Mouse (Mus musculus) cerebellum, postnatal 14 days (tissue): Measurements from ENCODE around the gene Dap.

Experiments
- DNase-seq, 2 experiments: peaks; one replicate each; pipeline ENCODE4 v3.0.0; 2021; ENCODE audit warnings: mixed read lengths in 2 of 2

The Dap gene

DNA sequence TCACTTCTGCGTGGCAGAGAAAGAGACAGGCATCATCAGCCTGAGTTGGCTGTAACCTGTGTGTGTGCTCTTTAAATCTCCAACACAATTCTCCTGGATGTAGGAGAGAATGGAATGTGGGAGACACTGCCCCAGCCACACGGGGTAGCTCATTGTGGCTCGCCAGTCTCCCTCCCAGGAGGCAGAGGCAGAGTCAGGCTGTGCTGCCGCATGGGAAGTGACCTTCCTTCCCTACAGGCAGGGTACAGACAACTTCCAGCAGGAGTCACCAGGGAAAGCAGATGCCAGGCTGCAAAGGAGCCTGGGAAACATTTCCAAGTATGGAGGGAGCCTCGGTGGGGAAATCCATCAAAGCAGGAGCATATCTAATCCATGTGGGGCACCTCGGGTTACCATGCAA lies 81.1 kb downstream of the Dap start:
- DNase-seq = no peak

DNA sequence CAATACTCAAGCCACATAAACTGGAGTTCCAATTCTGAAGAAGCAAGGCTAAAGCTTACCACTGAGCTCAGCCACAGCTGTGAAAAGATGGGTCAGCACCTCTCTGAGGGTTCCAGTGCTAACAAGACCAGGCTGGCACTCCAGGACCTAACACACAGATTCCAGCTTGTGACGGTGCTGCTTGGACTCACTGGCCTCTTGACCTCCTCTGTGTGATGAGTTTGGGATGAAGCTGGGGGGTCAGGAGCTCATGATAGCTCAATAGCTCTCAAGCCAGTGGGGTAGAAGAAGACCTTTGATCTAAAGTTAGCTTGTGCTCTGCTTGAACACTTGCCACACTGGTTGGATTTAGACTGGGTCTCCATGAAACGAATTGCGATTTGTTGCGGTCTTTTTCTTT lies 82.6 kb downstream of the Dap start:
- no peak for DNase-seq

DNA sequence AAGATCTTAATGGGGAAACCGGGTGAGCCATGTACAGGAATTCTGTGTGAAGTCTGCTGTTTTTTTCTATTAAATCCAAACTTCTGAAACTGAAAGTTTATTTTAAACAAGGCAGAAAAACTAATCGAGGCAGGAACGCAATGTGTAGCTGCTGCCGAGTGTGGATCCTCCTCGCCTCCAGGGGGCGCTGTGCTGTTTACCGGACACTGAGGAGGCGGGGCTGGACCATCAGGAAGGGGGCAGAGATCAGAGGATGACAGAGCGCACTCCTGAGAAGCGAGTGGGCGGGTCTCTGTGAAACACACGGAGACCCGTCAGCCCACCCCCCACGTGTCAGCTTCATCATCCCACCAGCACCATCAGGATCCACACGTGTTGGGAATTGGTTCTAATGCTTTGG lies 85.4 kb downstream of the Dap start:
- DNase-seq = peak in 1 of 2 experiments; percentile 52

DNA sequence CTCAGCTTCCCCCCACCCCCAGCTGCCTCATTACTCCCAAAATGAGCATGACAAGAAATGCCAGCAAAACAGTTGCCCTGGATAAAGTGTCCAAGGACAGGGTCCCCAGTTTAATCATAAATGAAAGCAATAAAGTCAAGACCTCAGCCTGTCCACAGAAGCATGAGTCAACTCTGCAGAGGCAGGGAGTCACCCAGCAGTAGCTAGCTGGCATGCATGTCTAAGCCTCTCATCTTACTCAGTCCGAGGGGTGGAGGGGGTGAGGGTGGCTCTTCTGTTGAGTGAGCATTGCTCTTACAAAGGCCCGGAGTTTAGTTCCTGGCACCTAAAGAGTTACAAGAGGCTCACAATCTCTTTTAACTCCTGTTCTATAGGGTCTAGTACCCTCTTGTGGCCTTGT lies 87.9 kb downstream of the Dap start:
- DNase-seq = no peak

DNA sequence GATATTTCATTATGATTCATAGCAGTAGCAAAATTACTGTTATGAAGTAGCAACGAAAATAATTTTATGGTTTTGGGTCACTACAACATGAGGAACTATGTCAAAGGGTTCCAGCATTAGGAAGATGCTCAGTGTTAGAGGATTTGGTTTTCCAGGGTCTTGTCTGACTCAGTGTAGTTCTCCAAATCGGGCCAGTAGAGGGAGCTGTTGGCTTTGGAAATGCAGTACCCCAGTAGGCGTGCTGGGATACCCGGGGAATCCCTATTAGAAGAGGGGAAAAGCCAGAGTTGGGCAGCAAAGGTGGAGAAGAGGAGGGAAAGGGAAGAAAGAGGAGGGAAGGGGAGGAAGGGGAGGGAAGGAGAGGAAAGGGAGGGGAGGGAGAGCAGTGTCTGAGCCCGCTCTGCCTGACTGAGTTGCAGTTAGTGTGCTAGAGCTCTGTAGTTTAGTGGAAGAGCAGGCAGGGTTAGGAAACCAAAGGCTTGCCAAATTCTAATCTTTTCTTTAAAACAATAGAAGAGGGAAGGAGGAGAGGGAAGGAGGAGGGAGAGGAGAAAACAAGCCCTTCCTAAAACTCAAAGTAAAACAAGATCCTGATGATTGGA lies 91.6 kb downstream of the Dap start:
- peak; percentile 91 to 93 for DNase-seq

DNA sequence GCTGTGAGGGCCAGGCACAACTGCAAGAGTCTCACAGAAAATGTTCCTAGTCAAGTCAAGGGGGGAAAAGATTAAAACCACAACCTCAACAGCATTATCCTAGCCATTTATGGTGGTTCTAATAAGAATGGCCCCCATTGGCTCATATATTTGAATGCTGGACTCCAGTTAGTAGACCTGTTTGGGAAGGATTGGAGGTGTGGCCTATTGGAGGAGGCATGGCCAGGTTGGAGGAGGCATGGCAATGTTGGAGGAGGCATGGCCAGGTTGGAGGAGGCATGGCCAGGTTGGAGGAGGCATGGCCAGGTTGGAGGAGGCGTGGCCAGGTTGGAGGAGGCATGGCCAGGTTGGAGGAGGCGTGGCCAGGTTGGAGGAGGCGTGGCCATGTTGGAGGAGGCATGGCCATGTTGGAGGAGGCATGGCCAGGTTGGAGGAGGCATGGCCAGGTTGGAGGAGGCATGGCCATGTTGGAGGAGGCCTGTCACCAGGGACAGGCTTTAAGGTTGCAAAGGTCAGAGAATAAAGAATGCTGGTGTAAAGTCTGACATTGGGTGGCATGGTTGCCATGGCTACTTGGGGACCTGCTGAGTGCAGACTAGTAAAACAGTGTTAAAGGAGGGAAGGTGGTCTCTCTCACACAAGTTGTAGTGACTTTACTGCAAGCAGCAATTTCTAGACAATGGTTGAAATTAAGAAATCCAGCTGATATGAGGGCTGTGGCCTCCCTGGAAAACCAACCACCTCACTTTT lies 93.1 kb downstream of the Dap start:
- DNase-seq = no peak

DNA sequence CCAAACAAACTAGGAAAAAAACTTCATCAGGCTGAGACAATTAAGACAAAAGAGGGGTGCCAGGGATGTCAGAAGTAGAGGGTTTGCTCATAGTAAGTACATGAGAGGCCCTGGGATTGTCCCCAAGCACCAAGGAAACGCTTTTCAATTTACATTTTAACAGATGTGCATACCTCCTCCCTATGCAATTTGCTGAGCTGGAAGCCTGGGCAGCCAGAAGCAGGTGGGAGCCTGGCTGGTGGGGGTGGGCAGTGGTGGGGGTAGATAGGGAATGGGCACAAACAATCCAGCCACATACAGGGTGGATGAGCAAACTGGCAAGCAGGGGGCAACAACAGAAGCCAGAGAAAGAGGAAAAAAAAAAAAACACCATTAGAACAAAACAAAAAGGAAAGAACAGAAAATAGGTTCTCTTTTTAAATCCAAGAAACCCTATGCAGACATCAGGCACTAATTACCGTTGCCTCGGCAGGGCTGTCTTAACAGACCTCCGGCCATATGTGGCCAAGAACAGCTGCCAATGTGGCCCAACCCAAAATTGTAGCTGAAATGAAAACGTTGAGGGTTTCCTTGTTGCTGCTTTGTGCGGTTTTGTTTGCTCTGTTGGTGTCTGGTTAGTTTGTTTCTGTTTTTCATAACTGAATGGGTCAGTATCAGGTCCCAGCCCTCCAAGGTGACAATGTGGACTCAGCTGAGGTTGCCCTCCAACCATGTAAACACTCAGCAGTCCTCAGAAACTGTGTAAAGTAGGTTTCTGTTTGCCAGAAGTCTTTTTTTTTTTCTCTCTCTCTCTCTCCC lies 94.2 kb downstream of the Dap start:
- DNase-seq = peak; percentile 36 to 42

DNA sequence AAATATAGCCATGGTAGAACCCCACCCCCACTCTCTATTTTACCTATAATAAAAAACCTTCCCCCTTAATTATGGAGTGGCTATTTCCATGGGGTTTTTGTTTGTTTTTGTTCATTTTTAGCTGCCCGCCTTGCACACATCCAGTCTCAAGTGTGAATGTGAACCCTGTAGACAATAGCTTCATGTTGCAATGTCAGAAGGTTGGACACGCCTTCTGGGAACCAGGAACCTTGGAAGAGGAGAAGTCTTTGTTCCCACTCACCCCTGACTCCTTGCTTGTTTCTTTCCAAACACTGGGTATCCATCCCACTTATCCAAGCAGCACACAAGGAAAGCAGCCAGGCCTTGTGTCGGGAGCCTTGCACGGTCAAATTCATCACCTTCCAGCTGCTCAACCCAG lies 94.9 kb downstream of the Dap start:
- no peak for DNase-seq

DNA sequence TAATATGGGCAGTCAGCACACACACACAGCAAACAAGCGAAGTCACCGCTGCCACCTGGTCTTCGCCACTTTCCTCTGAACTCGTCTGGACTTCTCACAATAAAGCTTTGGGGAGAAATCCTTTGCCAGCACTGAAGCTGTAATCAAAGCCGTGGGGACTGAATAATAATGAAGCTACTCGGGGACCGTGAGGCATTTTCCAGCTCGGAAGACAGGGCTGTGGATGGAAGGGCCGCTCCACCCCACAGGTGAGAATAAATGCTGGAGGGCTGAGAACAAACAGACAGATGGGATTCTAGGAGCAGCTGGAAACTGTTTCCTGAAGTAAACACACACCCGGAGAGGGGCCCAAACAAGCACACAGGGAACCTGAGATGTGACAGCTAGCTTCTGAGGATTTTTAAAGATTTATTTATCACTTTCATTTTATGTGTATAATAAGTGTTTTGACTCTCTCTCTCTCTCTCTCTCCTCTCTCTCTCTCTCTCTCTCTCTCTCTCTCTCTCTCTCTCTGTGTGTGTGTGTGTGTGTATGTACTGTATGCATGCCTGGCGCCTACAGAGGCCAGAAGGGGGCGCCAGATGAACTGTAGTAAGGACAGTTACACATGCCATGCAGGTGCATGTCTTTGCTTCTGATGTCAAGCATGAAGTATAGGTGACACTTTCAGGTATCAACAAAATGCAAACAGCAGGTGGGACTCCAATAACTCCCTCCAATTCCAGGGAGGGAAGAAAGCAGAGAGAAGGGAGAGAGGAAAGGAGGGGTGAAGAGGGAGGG lies 96.7 kb downstream of the Dap start:
- peak in 1 of 2 experiments; percentile 45 for DNase-seq

DNA sequence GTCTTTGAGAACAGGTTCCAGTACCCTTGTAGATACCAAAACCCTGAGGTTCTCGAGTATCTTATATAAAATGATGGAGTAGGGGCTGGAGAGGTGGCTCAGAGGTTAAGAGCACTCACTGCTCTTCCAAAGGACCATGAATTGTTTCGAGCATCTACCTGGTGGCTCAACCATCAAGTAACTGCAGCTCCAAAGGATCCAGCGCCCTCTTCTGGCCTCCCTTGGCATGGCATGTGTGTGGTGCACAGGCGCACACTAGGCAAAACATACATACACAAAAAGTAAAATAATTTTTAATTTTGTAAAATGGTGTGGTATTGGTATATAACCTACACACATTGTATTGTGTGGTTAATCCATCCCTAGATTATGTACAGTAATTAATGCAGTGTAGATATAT lies 99.6 kb downstream of the Dap start:
- DNase-seq = peak in 1 of 2 experiments; percentile 31
